Mouse (Mus musculus) liver, adult (tissue): ENCODE results near the gene Dll4.

Source experiments
- GATA4 ChIP-seq: IDR thresholded peaks from 2 replicates; pipeline ENCODE4 v1.6.1; 2014; ENCODE audit warnings: mild to moderate bottlenecking, low read length; ENCODE audit not compliant: insufficient replicate concordance

Gene Dll4

DNA sequence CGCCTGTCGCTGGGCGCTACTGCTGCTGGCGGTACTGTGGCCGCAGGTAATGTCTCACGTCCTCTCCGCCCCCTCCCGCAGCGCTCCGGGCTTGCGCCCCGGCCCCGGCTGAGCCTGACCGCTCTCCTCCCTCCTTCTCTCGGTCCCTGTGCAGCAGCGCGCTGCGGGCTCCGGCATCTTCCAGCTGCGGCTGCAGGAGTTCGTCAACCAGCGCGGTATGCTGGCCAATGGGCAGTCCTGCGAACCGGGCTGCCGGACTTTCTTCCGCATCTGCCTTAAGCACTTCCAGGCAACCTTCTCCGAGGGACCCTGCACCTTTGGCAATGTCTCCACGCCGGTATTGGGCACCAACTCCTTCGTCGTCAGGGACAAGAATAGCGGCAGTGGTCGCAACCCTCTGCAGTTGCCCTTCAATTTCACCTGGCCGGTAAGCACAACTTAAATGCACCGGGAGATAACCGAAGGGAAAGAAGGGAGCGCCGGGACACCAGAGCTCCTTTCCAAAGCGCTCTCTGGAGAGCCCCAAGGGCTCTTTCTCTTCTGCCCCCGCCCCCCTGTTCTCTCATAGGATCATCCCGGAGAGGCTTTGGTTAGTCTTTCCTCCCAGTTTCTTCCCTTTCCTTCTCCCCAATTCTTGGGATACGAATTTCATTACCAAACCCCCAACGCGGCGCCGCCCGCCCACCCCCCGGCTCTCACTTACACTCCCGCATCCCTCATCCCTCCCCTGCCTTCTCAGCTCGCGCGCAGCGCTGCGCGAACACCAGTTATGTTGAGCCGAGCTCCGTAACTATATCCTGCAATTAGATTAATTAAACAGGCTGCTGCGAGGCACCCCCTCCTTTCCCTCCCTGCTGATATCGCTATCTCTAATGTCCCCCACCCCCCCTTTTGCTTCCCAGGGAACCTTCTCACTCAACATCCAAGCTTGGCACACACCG, 847 bp downstream of the Dll4 start:
- no peak; the same call in 1 of the 2 replicates for TF ChIP-seq GATA4

DNA sequence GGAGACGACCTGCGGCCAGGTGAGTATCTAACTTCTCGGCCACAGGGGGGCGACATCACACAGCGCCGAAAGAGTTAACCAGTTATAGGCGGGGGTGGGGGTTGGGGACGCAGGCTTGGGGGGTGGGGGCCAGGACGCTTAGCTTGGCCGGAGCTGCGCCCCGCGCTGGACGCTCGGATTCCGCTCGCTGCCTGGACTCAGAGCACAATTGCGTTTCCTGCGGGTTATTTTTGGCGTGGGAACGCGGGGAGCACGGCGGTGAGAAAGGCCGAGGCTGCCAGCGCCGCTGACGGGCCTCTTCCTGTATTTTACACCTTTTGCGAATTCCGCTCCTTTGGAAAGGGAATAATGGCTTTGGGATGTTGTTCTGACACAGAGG, 1.5 kb downstream of the Dll4 start:
- TF ChIP-seq GATA4: peak; percentile 33; the same call in 1 of the 2 replicates

DNA sequence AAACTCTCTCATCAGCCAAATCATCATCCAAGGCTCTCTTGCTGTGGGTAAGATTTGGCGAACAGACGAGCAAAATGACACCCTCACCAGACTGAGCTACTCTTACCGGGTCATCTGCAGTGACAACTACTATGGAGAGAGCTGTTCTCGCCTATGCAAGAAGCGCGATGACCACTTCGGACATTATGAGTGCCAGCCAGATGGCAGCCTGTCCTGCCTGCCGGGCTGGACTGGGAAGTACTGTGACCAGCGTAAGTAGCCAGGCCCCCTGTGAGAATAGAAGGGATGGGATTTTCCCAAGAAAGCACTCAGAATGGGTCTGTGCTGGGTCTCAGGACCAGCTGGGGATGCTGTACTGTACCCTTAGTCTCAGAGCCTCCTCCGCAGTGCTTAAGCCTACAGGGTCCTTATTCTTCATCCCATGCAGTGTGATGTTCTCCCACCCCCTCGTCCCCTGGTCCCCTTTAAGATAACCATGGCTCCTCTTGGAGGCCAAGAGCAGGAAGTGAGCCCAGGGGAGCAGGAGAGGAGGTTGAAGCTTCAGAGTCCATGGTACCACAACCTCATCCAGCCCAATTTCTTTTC, 2.5 kb downstream of the Dll4 start:
- TF ChIP-seq GATA4: no peak

DNA sequence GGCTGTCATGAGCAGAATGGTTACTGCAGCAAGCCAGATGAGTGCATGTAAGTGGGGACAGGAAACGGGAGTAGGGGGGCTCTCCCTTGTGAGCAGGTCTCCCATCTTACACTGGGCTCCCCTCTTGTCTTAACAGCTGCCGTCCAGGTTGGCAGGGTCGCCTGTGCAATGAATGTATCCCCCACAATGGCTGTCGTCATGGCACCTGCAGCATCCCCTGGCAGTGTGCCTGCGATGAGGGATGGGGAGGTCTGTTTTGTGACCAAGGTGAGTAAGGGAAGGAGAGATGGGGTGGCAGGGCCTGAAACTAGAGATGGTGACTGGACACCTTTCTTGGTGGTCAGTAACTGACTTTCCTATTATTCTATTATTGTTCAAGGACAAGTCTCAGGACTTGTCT, 3.0 kb downstream of the Dll4 start:
- no peak for TF ChIP-seq GATA4

DNA sequence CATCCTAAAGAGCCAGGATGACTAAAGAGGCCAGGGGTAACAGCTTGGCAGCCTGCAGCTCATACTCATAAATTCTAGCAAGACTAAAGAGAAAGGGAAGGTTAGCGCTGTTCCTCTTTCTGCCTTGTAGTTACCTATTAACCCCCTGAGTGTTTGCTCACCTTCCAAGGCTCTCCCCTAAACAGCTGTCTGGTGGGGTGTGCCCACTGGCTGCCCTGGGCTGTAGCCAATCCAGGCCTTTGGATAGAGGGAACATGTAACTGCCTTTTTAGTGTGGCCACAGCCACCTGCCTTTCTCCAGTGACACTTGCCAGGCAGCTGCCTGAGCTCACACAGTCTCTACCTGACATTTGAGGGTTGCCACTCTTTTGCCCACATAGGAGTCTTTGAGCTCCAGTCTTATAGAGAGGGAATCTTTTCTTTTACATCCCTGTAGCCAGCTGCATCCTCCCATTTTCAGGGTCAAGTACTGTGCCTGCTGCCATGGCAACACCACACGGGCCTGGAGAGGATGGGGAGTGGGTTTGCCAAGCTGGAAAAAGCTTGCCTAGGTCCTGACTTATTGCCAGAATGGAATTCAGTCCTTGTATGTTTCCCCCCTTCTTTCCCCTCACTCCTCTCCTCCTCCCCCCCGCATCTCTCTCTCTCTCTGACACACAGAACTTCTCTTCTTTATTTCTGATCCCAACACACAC, 3.7 kb downstream of the Dll4 start:
- no peak for TF ChIP-seq GATA4

DNA sequence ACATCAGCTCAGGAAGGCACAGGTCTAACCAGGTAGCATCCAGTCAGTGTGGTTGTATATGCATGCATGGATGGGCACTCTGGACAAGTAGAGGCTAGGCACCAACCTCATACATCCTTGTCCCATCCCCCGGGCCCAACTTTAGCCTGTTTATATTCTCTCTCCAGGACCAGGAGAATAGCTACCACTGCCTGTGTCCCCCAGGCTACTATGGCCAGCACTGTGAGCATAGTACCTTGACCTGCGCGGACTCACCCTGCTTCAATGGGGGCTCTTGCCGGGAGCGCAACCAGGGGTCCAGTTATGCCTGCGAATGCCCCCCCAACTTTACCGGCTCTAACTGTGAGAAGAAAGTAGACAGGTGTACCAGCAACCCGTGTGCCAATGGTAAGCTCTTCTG, 5.2 kb downstream of the Dll4 start:
- TF ChIP-seq GATA4: no peak

DNA sequence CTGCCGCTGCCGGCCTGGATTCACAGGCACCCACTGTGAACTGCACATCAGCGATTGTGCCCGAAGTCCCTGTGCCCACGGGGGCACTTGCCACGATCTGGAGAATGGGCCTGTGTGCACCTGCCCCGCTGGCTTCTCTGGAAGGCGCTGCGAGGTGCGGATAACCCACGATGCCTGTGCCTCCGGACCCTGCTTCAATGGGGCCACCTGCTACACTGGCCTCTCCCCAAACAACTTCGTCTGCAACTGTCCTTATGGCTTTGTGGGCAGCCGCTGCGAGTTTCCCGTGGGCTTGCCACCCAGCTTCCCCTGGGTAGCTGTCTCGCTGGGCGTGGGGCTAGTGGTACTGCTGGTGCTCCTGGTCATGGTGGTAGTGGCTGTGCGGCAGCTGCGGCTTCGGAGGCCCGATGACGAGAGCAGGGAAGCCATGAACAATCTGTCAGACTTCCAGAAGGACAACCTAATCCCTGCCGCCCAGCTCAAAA, 6.6 kb downstream of the Dll4 start:
- TF ChIP-seq GATA4: no peak

DNA sequence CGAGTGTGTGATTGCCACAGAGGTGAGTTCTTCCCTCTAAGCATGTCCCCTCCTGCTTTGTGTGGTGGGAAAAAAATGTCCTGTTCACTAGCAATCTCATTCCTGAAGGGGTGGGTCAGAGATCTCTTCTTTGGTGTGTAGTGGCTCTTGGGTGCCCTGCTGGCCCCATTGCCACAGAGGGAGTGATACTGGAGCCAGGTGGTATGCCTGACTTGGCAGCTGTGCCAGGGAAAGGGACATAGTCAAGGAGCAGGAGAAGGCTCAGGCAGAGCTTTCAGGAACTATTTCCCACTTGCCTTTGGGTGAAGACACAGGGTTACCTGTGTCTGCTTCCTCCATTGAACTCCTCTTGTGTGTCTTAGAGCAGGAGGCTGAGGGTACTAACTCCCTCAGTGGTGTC, 8.6 kb downstream of the Dll4 start:
- no peak for TF ChIP-seq GATA4

DNA sequence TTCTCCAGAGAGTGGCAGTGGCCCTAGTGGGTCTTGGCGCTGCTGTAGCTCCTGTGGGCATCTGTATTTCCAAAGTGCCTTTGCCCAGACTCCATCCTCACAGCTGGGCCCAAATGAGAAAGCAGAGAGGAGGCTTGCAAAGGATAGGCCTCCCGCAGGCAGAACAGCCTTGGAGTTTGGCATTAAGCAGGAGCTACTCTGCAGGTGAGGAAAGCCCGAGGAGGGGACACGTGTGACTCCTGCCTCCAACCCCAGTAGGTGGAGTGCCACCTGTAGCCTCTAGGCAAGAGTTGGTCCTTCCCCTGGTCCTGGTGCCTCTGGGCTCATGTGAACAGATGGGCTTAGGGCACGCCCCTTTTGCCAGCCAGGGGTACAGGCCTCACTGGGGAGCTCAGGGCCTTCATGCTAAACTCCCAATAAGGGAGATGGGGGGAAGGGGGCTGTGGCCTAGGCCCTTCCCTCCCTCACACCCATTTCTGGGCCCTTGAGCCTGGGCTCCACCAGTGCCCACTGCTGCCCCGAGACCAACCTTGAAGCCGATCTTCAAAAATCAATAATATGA, 9.5 kb downstream of the Dll4 start:
- TF ChIP-seq GATA4: no peak

DNA sequence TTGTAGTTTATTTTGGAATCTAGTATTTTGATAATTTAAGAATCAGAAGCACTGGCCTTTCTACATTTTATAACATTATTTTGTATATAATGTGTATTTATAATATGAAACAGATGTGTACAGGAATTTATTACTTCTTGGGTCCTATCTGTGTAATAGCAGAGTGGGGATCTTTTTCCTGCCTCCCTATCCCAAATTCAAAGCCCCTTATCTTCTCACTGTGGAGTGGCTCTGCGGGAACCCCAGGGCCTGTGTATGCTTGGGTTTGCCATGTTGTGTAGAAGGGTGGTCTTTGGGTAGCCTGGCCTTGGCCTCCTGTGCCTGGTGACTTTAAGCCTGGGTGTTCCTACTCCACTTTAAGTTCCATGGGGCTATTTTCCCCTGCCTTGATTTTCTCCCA, 10.0 kb downstream of the Dll4 start:
- TF ChIP-seq GATA4: no peak

DNA sequence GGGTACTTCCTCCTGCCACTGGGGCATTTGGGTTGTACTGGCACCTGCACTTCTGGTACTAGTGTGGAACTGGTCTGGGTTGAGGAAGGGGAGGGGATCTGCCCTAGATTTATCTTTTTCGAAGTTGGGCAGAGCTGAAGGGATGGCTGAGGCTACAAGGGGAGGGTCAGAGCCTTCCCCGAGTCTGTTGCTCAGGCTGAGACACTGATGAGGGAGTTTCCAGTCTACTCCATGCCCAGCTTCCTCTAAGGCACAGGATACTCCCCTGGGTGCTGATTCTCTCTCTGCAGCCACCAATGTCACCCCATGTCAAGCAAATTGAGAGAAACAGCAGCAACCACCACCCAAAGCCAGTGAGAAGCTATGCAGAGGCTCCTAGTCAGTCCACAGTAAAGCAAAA, 10.4 kb downstream of the Dll4 start:
- no peak for TF ChIP-seq GATA4

DNA sequence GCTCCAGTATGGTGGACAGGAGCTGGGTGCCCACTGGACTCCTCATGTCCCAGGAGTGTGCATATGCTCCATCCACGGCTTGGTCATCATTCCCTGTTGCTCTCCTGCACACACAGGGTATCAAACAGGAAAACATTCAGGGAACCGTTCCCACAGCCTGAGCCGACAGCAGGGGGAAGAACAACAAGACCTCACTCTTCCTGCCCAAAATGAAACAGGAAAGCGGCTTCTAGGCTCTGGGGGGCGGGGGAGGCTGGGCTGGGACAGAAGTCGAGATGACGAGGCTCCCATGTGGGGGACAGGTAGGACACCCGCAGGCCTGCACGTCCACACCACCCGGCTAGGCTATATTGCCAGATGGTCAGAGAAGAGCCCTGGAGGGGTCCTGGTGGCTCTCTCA, 10.9 kb downstream of the Dll4 start:
- TF ChIP-seq GATA4: peak; percentile 62; the same call in 1 of the 2 replicates

DNA sequence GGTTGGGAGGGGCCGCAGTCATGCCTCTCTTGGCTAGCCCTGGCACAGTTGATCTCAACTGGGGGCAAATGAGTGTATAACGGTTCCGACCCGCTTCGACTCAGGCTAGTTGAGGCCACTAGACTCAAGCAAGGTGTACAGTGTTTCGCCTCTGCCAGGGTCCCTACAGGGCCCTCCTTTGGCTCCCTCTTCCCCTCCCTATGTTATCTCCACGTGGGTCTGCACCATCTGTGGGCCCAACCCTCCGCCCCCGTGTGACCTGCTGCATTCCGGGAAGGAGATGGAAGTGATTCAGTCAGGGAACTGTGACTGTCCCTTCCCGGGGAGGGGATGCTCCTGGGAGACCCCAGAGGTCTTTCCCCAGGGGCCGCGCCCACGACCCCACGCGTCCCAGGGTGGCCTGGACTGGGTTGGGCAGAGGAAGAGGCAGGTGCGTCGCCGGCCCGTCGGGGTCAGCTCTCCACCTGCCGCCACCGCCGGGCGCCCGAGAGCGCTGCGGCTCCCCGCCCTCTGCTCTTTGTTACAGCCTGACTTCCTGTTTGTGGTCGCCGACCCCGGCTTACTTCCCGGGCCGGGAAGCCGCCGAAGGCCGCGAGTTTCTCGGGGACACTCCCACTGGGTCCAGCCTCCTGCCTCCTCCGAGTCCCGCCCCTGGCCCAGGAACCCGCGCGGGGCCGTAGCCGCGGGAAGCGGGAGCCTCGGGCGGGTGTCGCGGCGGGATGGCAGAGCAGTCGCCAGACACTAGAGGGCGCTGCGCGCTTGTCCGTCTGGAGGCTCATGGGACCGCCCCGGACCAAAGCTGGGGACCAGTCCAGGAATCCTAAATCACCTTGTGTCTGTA, 12.1 kb downstream of the Dll4 start:
- peak; percentile 38; the same call in 1 of the 2 replicates for TF ChIP-seq GATA4

DNA sequence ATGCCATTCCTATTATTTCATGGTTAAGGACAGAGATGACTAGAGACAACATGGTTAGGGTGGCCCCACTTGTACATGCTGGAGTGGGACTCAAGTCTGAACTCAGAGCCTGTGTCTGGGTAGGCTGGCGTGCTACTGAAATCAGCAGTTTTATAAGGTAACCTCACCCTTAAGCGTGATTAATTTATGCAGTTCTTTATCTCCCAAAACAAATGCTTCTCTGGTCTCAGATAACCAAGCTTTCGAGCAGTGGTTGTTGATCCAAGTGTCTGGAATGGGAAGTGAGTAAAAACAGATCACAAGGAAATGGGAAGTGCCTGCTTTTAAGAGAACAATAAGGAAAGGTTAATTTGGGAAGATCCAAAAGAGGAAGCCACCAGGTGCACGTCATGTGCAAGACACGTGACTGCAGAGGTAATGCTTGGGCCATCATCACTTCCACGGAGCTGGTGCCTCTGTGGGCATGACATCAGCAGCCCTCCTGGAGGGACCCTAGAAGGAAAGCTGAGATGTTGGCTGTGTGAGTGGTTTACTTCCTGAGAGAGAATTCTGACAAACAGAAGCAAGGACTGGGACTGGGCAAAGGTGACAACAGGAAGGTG, 19.1 kb downstream of the Dll4 start:
- no peak for TF ChIP-seq GATA4
